Mouse (Mus musculus): ENCODE measurements around the gene Kcnmb3. TPM values are rescaled to one million over a fixed set of nuclear protein-coding genes. Genes with fewer than 3 reads are reported as not detected.
"Not testable (repeated sequence)": the region's sequence is repeated elsewhere in the genome, so short reads cannot be mapped to it uniquely, and the experiment has no call there.

Kcnmb3 gene
- polyA plus RNA-seq, 1 experiment from 2014 or later = 0.09 TPM

DNA sequence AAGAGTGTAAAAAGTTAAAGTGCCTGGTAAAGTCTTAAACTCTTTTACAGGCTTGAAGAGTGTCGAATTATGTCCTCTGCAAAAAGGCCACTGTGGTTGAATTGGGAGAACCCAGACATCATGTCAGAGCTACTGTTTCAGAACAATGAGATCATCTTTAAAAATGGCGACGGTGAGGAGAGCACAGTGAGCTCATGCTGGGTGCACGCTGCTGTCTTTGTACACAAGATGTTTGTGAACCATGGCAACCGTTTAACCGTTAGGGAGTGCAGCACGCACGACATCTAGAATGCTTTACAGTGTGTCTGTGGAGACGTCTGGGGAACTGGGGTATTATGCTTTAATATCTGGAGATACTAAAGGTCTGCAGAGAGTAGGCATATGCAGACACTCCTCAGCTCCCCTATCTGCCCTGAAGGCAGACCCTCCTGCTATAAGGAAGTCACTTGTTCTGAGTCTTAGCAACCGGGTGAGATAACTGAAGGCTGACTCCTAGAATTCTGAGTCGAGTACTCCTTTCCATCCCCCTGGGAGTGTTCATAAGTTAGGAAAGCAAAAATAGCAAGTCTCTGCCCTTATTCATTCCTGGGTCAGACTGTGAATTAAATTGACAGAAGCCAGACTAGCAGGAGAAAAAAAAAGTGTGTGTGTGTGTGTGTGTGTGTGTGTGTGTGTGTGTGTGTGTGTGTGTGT lies 37.6 kb downstream of the Kcnmb3 start:
- Histone ChIP-seq H3K36me3 (peaks cover 74% of the 10 kb centered on the region), H3K4me2 (replicated peaks) (no peak overlapping the region), H3K4me3 (replicated peaks) (no peak overlapping the region), H3K4me1 (replicated peaks) (no peaks in the 10 kb centered on the region), H3K9me3 (no peaks in the 10 kb centered on the region), H3K9ac (replicated peaks) (no peak overlapping the region), H3K27ac (no peak overlapping the region), H3K27me3 (no peaks in the 10 kb centered on the region)
- WGBS = 75% methylated on average over 11 of the region's 11 CpGs
- ATAC-seq = 0 out of 2 replicates have a peak, but pooled peaks have one; percentile 48

DNA sequence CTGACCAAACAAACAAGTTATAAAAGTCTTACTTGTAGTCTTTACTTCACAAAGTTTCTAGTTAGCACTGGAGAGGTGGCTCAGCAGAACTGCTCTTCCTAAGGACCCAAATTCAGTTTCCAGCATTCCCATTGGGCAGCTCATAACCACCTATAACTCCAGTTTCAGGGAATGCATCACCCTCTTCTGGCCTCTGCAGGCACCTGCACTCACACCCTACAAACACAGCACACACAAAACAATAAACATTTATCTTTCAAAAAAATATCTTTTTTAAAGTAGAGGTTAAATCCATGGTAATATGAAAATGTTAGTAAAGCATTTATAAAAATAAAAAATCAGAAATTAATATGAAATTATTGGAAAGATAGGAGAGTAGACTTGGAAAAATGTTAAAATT lies 50.3 kb downstream of the Kcnmb3 start:
- Histone ChIP-seq H3K4me1 (replicated peaks) (no peaks in the 10 kb centered on the region), H3K27ac (no peak overlapping the region), H3K27me3 (no peaks in the 10 kb centered on the region), H3K4me3 (replicated peaks) (no peak overlapping the region), H3K4me2 (replicated peaks) (no peak overlapping the region), H3K36me3 (peaks cover 73% of the 10 kb centered on the region), H3K9me3 (no peaks in the 10 kb centered on the region), H3K9ac (replicated peaks) (no peak overlapping the region)
- no peak for ATAC-seq

DNA sequence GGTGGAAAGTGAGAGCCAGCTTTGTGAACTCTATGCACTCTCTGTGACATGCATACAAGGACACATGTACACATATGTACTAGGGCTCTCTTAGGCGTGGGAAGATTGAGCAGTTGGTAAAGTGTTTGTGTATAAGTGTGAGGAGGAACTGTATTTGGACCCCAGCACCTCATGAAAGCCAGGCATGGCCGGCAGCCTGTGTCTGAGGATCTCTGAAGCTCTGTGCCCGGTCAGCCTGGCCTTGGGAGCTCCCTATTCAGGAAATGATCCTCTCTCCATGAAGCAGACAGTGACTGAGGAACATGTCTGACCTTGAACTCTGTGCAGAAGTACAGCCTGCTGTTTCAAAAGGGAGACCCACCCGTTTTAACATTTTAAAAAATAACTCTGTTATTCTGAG lies 53.3 kb downstream of the Kcnmb3 start:
- Histone ChIP-seq H3K4me3 (replicated peaks) (no peak overlapping the region), H3K27ac (no peak overlapping the region), H3K9ac (replicated peaks) (no peak overlapping the region), H3K27me3 (no peaks in the 10 kb centered on the region), H3K4me2 (replicated peaks) (no peak overlapping the region), H3K9me3 (no peaks in the 10 kb centered on the region), H3K4me1 (replicated peaks) (no peaks in the 10 kb centered on the region), H3K36me3 (peaks cover 59% of the 10 kb centered on the region)
- 91% methylated on average over 4 of the region's 4 CpGs for WGBS
- ATAC-seq = no peak

DNA sequence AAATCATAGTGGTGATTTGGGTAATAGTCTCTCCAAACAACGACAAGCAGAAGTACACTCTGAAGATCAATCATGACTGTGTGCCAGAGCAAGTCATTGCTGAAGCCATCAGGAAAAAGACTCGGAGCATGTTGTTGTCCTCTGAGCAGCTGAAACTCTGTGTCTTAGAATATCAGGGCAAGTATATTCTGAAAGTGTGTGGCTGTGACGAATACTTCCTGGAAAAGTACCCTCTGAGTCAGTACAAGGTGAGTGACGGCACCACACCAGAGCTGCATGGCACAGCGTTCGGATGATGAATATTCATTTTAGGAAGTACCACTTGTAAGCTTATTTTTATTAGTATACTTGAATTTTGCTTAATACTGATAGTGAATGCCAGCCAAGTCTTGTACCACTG lies 54.2 kb downstream of the Kcnmb3 start:
- WGBS = 95% methylated on average over 6 of the region's 6 CpGs
- H3K4me2 ChIP-seq (replicated peaks) = no peak overlapping the region
- peaks cover 52% of the 10 kb centered on the region for H3K36me3 ChIP-seq
- H3K27me3 ChIP-seq = no peaks in the 10 kb centered on the region
- no peak overlapping the region for H3K27ac ChIP-seq
- no peaks in the 10 kb centered on the region for H3K9me3 ChIP-seq
- H3K4me3 ChIP-seq (replicated peaks) = no peak overlapping the region
- no peak for ATAC-seq
- no peak overlapping the region for H3K9ac ChIP-seq (replicated peaks)
- H3K4me1 ChIP-seq (replicated peaks) = no peaks in the 10 kb centered on the region

- Histone ChIP-seq H3K4me1 (replicated peaks) (no peaks in the 10 kb centered on the region), H3K9ac (replicated peaks) (no peak overlapping the region), H3K9me3 (no peaks in the 10 kb centered on the region), H3K4me2 (replicated peaks) (no peak overlapping the region), H3K4me3 (replicated peaks) (no peak overlapping the region), H3K27me3 (no peaks in the 10 kb centered on the region), H3K27ac (no peak overlapping the region), H3K36me3 (peaks cover 47% of the 10 kb centered on the region)
- WGBS = 93% methylated on average over 6 of the region's 6 CpGs
- no peak for ATAC-seq
Observed at GRCm38 (mm10) chr3:32437297-32437696, 54.7 kb downstream of the Kcnmb3 start.

DNA sequence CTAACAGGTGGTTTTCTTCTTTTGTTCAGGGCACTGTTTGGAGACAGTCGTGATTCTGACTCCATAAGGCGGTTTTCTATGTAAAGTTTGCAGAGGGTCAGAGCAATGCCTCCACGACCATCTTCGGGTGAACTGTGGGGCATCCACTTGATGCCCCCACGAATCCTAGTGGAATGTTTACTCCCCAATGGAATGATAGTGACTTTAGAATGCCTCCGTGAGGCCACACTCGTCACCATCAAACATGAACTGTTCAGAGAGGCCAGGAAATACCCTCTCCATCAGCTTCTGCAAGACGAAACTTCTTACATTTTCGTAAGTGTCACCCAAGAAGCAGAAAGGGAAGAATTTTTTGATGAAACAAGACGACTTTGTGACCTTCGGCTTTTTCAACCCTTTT lies 55.9 kb downstream of the Kcnmb3 start:
- H3K27me3 ChIP-seq = no peaks in the 10 kb centered on the region
- ATAC-seq = no peak
- no peaks in the 10 kb centered on the region for H3K9me3 ChIP-seq
- peaks cover 37% of the 10 kb centered on the region for H3K36me3 ChIP-seq
- H3K4me1 ChIP-seq (replicated peaks) = no peaks in the 10 kb centered on the region
- H3K4me3 ChIP-seq (replicated peaks) = no peak overlapping the region
- no peak overlapping the region for H3K9ac ChIP-seq (replicated peaks)
- no peak overlapping the region for H3K4me2 ChIP-seq (replicated peaks)
- 89% methylated on average over 11 of the region's 11 CpGs for WGBS
- no peak overlapping the region for H3K27ac ChIP-seq

GRCm38 (mm10) chr3:32434016-32434415 lies 58.0 kb downstream of the Kcnmb3 start:
- no peak overlapping the region for H3K4me2 ChIP-seq (replicated peaks)
- H3K9me3 ChIP-seq = no peaks in the 10 kb centered on the region
- no peak overlapping the region for H3K9ac ChIP-seq (replicated peaks)
- H3K4me3 ChIP-seq (replicated peaks) = no peak overlapping the region
- ATAC-seq = no peak
- no peaks in the 10 kb centered on the region for H3K27me3 ChIP-seq
- H3K36me3 ChIP-seq = peaks cover 20% of the 10 kb centered on the region
- WGBS = 88% methylated on average over 2 of the region's 2 CpGs
- no peaks in the 10 kb centered on the region for H3K4me1 ChIP-seq (replicated peaks)
- H3K27ac ChIP-seq = no peak overlapping the region

- Histone ChIP-seq H3K36me3 (no peaks in the 10 kb centered on the region; the same call in 1 of the 2 replicates), H3K27me3 (no peaks in the 10 kb centered on the region), H3K4me2 (replicated peaks) (no peak overlapping the region), H3K27ac (no peak overlapping the region), H3K9ac (replicated peaks) (no peak overlapping the region), H3K4me1 (replicated peaks) (no peaks in the 10 kb centered on the region), H3K4me3 (replicated peaks) (no peak overlapping the region), H3K9me3 (no peaks in the 10 kb centered on the region)
- WGBS = 86% methylated on average over 2 of the region's 2 CpGs
- no peak for ATAC-seq
Observed at GRCm38 (mm10) chr3:32430394-32430793, 61.6 kb downstream of the Kcnmb3 start.

DNA sequence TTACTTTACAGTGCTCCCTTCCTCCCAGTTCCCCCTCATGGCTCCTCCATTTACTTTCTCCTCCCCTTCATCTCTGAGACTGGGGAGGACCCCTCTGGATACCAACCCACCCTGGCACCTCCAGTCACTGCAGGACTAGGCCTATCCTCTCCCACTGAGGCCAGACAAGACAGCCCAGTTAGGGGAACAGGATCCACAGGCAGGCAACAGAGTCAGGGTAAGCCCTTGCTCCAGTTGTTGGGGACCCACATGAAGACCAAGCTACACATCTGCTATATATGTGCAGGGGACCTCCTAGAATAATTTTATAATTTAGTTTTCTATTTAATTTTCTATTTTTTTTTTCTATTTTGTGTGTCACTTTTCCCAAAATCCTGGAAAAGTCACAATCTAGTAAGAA lies 62.7 kb downstream of the Kcnmb3 start:
- not testable (repeated sequence) for H3K4me1 ChIP-seq (replicated peaks); H3K4me2 ChIP-seq (replicated peaks); H3K4me3 ChIP-seq (replicated peaks); ATAC-seq; H3K27ac ChIP-seq; H3K27me3 ChIP-seq; H3K9me3 ChIP-seq; H3K36me3 ChIP-seq; H3K9ac ChIP-seq (replicated peaks)

- Histone ChIP-seq H3K4me3 (replicated peaks) (no peak overlapping the region), H3K9me3 (peaks cover 4% of the 10 kb centered on the region; the same call in 1 of the 2 replicates), H3K4me2 (replicated peaks) (no peak overlapping the region), H3K4me1 (replicated peaks) (no peaks in the 10 kb centered on the region), H3K36me3 (peaks cover 4% of the 10 kb centered on the region), H3K27ac (no peak overlapping the region), H3K9ac (replicated peaks) (no peak overlapping the region), H3K27me3 (no peaks in the 10 kb centered on the region)
- WGBS = 78% methylated on average over 4 of the region's 4 CpGs
- no peak for ATAC-seq
Observed at GRCm38 (mm10) chr3:32428921-32429320, 63.1 kb downstream of the Kcnmb3 start.

DNA sequence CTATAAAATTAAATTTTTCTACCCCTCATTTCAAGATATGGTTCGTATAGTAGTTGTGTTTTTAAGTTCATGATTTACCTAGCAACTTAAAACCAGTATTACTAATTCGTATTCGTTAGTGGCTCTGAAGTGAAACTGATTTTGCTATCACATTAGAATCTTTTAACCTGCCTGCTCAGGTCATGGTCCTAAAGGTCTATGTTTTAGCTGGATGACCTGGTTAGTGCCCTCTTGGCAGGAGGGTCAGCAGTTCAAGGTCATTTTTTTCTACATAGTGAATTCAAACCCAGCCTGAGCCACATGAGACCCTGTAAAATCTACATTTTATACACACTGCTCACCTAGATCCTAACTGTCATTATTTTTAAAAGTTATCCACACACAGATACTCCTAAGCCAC lies 63.7 kb downstream of the Kcnmb3 start:
- no peak for ATAC-seq
- Histone ChIP-seq H3K9ac (replicated peaks) (no peak overlapping the region), H3K36me3 (peaks cover 4% of the 10 kb centered on the region), H3K27me3 (no peaks in the 10 kb centered on the region), H3K4me2 (replicated peaks) (no peak overlapping the region), H3K27ac (no peak overlapping the region), H3K4me3 (replicated peaks) (no peak overlapping the region), H3K9me3 (peaks cover 8% of the 10 kb centered on the region; the same call in 1 of the 2 replicates), H3K4me1 (replicated peaks) (no peaks in the 10 kb centered on the region)
- 90% methylated on average over 3 of the region's 3 CpGs for WGBS

GRCm38 (mm10) chr3:32427695-32428094 lies 64.3 kb downstream of the Kcnmb3 start:
- Histone ChIP-seq H3K4me3 (replicated peaks) (no peak overlapping the region), H3K9ac (replicated peaks) (no peak overlapping the region), H3K4me2 (replicated peaks) (no peak overlapping the region), H3K4me1 (replicated peaks) (no peaks in the 10 kb centered on the region), H3K27ac (no peak overlapping the region), H3K9me3 (peaks cover 8% of the 10 kb centered on the region; the same call in 1 of the 2 replicates), H3K36me3 (peaks cover 4% of the 10 kb centered on the region; the same call in 1 of the 2 replicates), H3K27me3 (no peaks in the 10 kb centered on the region)
- ATAC-seq = no peak
- WGBS = 86% methylated on average over 4 of the region's 4 CpGs
